Mouse (Mus musculus) cerebellum, postnatal 4 days (tissue): ENCODE measurements around the gene Gm2974.
"Not testable (repeated sequence)": the region's sequence is repeated elsewhere in the genome, so short reads cannot be mapped to it uniquely, and the experiment has no call there.

ENCODE experiments used
- DNase-seq, 2 experiments: peaks; one replicate each; pipeline ENCODE4 v3.0.0; 2022; ENCODE audit warnings: low spot score in 2 of 2, mixed read lengths in 1 of 2

The Gm2974 gene

DNA sequence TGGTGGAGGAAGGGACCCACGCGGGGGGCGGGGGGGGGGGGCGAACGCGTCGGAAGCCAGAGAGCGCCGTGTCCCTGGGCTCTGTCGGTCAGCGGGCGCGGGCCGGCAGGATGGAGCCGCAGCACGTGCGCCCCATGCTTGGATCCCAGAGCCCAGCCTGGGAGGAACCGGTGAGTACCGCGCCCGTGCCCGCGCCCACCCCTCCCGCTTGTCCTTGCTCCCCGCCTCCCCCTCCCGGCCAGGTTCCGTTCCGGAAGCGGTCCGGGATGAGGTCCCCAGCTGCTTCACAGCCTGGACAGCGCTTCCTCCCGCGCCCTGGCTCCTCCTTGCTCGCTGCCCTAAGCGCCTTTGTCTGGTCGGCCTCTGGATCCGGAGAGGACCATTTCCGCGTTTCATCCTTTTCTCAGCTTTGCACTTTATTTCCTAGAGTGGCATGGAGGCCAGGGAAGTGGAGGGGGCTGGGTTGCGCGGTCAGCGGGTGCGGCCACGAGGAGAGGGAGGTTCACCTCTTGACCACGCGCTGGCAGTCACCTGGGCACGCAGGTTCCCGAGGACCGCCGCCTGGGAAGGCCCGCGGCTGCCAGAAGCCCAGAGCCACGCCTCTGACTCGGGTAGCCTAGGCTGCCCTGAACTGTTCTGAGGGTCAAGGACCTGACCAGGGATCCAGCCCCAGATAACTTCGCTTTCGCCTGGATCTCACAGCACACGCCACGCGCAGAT is at the start of gene Gm2974:
Gm2974 (plus strand) TSS at position 86 of the 720 bp plus-strand sequence.
- peak in 1 of 2 experiments; percentile 7 for DNase-seq

DNA sequence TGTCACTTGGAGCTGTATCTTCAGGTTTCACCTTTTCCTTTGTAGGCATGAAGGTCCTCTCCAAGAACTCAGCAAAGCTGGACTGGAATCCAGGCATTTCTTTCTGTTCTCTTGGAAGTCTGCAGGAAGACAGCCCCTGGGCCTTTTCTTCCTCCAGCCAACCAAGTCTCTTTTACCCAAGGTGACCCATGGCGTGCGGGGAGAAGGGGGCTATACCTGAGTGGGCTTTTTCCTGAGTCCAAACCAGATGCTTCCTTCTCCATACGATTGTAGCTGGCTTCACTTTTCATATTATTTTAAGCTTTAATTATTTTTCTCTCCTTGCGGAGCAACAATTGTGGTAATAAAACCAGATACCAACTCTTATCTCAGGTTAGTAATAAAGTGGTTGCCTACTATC is 40.7 kb upstream of the Gm2974 start:
- DNase-seq: not testable (repeated sequence)

DNA sequence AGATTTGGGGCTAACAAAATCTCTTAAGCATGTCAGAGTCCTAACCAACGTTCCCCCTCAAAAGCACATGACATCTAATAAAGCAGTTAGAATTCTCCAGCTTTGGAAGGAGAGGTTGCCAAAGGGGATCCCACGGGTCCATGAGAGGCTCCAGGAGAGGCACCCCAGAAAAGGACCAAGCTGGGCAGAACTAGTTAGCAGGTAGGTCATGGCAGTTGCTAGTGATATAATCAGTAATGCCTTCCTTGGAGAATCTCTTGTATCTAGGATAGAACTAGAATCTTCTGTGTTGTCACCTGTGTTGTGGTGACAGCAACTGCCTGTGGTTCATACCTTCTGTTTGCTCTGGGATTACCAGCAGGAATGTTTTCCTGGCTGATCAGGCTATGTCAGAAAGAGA is 17.6 kb upstream of the Gm2974 start, which contains the start of gene Gm3127:
Gm3127 (plus strand) TSS at position 301 of the 400 bp plus-strand sequence.
- not testable (repeated sequence) for DNase-seq

DNA sequence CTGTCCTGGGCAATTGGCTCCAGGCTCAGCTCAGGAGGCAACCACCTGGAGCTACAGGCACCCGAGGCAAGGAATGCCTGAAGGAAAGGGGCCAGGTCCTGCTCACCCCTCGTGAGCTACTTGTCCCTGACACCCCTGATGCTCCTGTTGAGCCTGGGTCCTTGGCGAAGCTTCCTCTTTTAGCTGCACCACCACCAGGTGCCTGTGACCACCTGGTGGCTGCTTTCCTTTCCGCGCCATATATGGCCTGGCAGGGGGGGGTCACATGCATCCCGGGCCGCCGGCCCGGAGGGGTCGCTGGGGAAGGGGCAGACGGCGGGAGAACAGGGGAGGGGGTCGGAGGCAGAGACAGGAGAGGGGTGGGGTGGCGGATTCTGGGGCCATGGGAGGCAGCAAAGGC is 346 bp upstream of the Gm2974 start:
- DNase-seq: peak in 1 of 2 experiments; percentile 1

DNA sequence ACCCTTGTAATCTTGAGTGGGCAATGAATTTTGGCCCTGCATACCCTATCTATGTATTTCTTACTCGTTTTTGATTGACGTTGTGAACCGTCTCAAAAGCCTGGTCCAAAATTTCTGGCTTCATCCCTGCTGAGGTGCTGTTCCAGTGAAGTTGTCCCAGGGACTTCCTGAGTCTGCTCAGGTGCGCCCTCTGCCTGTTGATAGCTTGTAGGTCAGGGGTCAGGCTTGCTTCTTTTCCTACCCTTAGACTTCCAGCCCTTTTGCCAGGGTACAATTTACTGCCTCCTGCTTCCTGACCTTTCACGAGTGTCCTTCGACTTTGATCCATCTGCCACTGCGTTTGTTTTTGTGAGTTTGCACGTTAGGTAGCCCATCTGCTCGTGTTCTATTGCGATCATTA is 999 bp downstream of the Gm2974 start:
- DNase-seq: peak in 1 of 2 experiments; percentile 0

DNA sequence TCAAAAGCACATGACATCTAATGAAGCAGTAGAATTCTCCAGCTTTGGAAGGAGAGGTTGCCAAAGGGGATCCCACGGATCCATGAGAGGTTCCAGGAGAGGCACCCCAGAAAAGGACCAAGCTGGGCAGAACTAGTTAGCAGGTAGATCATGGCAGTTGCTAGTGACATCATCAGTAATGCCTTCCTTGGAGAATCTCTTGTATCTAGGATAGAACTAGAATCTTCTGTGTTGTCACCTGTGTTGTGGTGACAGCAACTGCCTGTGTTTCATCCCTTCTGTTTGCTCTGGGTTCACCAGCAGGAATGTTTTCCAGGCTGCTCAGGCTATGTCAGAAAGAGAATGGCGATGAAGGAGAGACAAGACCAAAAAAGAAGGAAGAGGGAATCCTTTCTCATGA is 67.0 kb downstream of the Gm2974 start, which contains the start of gene Gm3138:
Gm3138 (plus strand) TSS at position 301 of the 400 bp plus-strand sequence.
- DNase-seq: not testable (repeated sequence)
